Mouse (Mus musculus) gastrocnemius, postnatal 10 days (tissue): ENCODE measurements around the gene Wdr91. TPM values are rescaled to one million over a fixed set of nuclear protein-coding genes. Genes with fewer than 3 reads are reported as not detected.

Source experiments
- DNase-seq: peaks from one replicate; pipeline ENCODE4 v3.0.0; 2021; ENCODE audit warnings: mixed read lengths
- total RNA-seq, 2 experiments: library from RNA; stranded (reverse); gene quantifications; 2 replicates each; pipeline ENCODE4 v1.2.3; 2021

Gene Wdr91
- total RNA-seq, 2 experiments from 2014 or later = 12.0 to 15.6 TPM

GRCm38 (mm10) chr6:34919146-34919545 is 8.5 kb upstream of the Wdr91 start:
- no peak for DNase-seq

- DNase-seq = no peak
These were observed 3.8 kb upstream of the Wdr91 start for GRCm38 (mm10) chr6:34914462-34914861.

GRCm38 (mm10) chr6:34913341-34914040 is 2.8 kb upstream of the Wdr91 start:
- DNase-seq = no peak

- no peak for DNase-seq
These were observed 888 bp downstream of the Wdr91 start for GRCm38 (mm10) chr6:34909631-34910345.

- no peak for DNase-seq
These were observed 2.9 kb downstream of the Wdr91 start for GRCm38 (mm10) chr6:34907696-34908260.

GRCm38 (mm10) chr6:34907121-34907614 is 3.5 kb downstream of the Wdr91 start:
- no peak for DNase-seq

GRCm38 (mm10) chr6:34906661-34907060 is 4.0 kb downstream of the Wdr91 start:
- no peak for DNase-seq

- DNase-seq = no peak
These were observed 4.6 kb downstream of the Wdr91 start for GRCm38 (mm10) chr6:34906125-34906524.

GRCm38 (mm10) chr6:34904361-34904760 is 6.3 kb downstream of the Wdr91 start:
- no peak for DNase-seq

GRCm38 (mm10) chr6:34903851-34904250 is 6.8 kb downstream of the Wdr91 start:
- no peak for DNase-seq

- DNase-seq = no peak
These were observed 7.2 kb downstream of the Wdr91 start for GRCm38 (mm10) chr6:34903441-34903840.

GRCm38 (mm10) chr6:34902578-34902977 is 8.1 kb downstream of the Wdr91 start:
- DNase-seq = no peak

GRCm38 (mm10) chr6:34901911-34902444 is 8.7 kb downstream of the Wdr91 start:
- no peak for DNase-seq

- DNase-seq = no peak
These were observed 9.7 kb downstream of the Wdr91 start for GRCm38 (mm10) chr6:34900990-34901389.

GRCm38 (mm10) chr6:34899127-34899526 is 11.5 kb downstream of the Wdr91 start:
- no peak for DNase-seq

- DNase-seq = no peak
These were observed 14.4 kb downstream of the Wdr91 start for GRCm38 (mm10) chr6:34896168-34896780.

- DNase-seq = no peak
These were observed 15.1 kb downstream of the Wdr91 start for GRCm38 (mm10) chr6:34895569-34895968.

GRCm38 (mm10) chr6:34889185-34889584 is 21.5 kb downstream of the Wdr91 start:
- no peak for DNase-seq

- no peak for DNase-seq
These were observed 23.4 kb downstream of the Wdr91 start for GRCm38 (mm10) chr6:34887131-34887850.

GRCm38 (mm10) chr6:34884724-34885123 is 26.0 kb downstream of the Wdr91 start:
- no peak for DNase-seq

- no peak for DNase-seq
These were observed 30.7 kb downstream of the Wdr91 start for GRCm38 (mm10) chr6:34879911-34880475.
